Mouse (Mus musculus) intestine, embryonic 16.5 days (tissue): ENCODE data around the gene Ank3. TPM values are rescaled to one million over a fixed set of nuclear protein-coding genes. Genes with fewer than 3 reads are reported as not detected.
A peak's percentile ranks its signal among the peaks of the same experiment; 100 is the strongest.

Experiments
- ATAC-seq: fragments of 200-750 bp; cut with Nextera tagmentation; 2 replicates; pipeline ENCODE4 v1.8.0; 2017; ENCODE audit warnings: moderate TSS enrichment, moderate library complexity
- H3K27ac ChIP-seq: fragments of 300-500 bp; sonication (generic); 2 replicates; pipeline ENCODE4 v1.5.1; 2014; ENCODE audit warnings: mild to moderate bottlenecking, low read length
- H3K27me3 ChIP-seq: fragments of 300-500 bp; sonication (generic); replicated peaks from 2 replicates; pipeline ENCODE4 v1.6.1; 2014; ENCODE audit warnings: low read length, control low read depth, mixed read lengths; ENCODE audit not compliant: control insufficient read depth, insufficient read depth
- H3K36me3 ChIP-seq: fragments of 300-500 bp; sonication (generic); 2 replicates; pipeline ENCODE4 v1.6.1; 2014; ENCODE audit warnings: low read length, control low read depth; ENCODE audit not compliant: control insufficient read depth, insufficient read depth
- H3K4me1 ChIP-seq: fragments of 300-500 bp; sonication (generic); 2 replicates; pipeline ENCODE4 v1.6.1; 2014; ENCODE audit warnings: low read length, control low read depth, mixed read lengths; ENCODE audit not compliant: control insufficient read depth, insufficient read depth
- H3K4me2 ChIP-seq: fragments of 300-500 bp; sonication (generic); 2 replicates; pipeline ENCODE4 v1.6.1; 2014; ENCODE audit warnings: low read depth, low read length, control low read depth
- H3K4me3 ChIP-seq: fragments of 300-500 bp; sonication (generic); 2 replicates; pipeline ENCODE4 v1.5.1; 2014; ENCODE audit warnings: mild to moderate bottlenecking, low read length
- H3K9ac ChIP-seq: fragments of 300-500 bp; sonication (generic); 2 replicates; pipeline ENCODE4 v1.6.1; 2014; ENCODE audit warnings: low read depth, low read length
- H3K9me3 ChIP-seq: fragments of 300-500 bp; sonication (generic); 2 replicates; pipeline ENCODE4 v1.6.1; 2016; ENCODE audit warnings: low read length, control low read depth; ENCODE audit not compliant: control insufficient read depth
- WGBS: fragments of 180-500 bp; shearing (Covaris S2); extraction: QIAGEN DNeasy Blood & Tissue Kit; methylation state at CpG from one replicate; pipeline ENCODE4 v1.1.7; 2014; 5-methylcytosine and 5-hydroxymethylcytosine counted together
- polyA plus RNA-seq: library from polyadenylated mRNA; unstranded; fragments of >200 nt; fragmentation: Nextera tagmentation; extraction: Ambion mirVana; gene quantifications from 2 replicates; pipeline ENCODE4 v1.2.1, GENCODE M21; 2015

The Ank3 gene
- polyA plus RNA-seq, 1 experiment from 2014 or later, result 21.7 TPM

GRCm38 (mm10) chr10:69791951-69792350 is 393.4 kb downstream of the Ank3 start:
- Histone ChIP-seq H3K9me3 (no peaks in the 10 kb centered on the region), H3K27ac (no peak overlapping the region), H3K4me3 (no peak overlapping the region), H3K9ac (no peak overlapping the region), H3K4me2 (no peak overlapping the region), H3K4me1 (no peaks in the 10 kb centered on the region), H3K27me3 (no peaks in the 10 kb centered on the region), H3K36me3 (no peaks in the 10 kb centered on the region)
- no peak for ATAC-seq
- WGBS, result 73% methylated on average over 7 of the region's 7 CpGs

- H3K27me3 ChIP-seq, result no peaks in the 10 kb centered on the region
- H3K4me1 ChIP-seq, result no peaks in the 10 kb centered on the region
- no peaks in the 10 kb centered on the region for H3K9me3 ChIP-seq
- no peak overlapping the region for H3K27ac ChIP-seq
- H3K4me3 ChIP-seq, result no peak overlapping the region
- H3K36me3 ChIP-seq, result no peaks in the 10 kb centered on the region
- ATAC-seq, result no peak
- H3K9ac ChIP-seq, result no peak overlapping the region
- no peak overlapping the region for H3K4me2 ChIP-seq
- WGBS, result 83% methylated on average over 9 of the region's 9 CpGs
These were observed 393.8 kb downstream of the Ank3 start for GRCm38 (mm10) chr10:69792400-69792799.

DNA sequence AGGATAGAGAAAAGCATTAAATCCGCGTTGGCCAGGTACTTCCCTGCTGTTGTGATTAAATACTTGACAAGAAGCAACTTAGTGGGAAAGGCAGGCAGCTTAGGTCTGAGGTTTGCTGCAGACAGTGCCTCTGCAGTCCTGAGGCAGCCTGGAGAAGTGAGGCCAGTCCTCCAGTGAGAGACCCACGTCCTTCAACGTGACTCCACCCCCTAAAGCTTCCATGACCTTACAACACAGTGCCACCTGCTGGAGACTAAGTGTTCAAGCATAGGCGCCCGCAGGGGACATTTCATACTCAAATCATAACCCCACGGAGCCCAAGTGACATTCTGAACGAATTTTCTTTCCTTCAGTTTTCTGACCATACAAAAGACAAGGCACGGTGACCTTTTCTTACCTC is 394.5 kb downstream of the Ank3 start:
- 44% methylated on average over 9 of the region's 9 CpGs for WGBS
- Histone ChIP-seq H3K27me3 (no peaks in the 10 kb centered on the region), H3K4me1 (no peaks in the 10 kb centered on the region), H3K9ac (no peak overlapping the region), H3K27ac (no peak overlapping the region), H3K4me2 (no peak overlapping the region), H3K4me3 (no peak overlapping the region), H3K36me3 (no peaks in the 10 kb centered on the region), H3K9me3 (no peaks in the 10 kb centered on the region)
- peak; percentile 53; the same call in 1 of the 2 replicates for ATAC-seq

- Histone ChIP-seq H3K36me3 (no peaks in the 10 kb centered on the region), H3K27me3 (no peaks in the 10 kb centered on the region), H3K4me1 (no peaks in the 10 kb centered on the region), H3K9ac (no peak overlapping the region), H3K9me3 (no peaks in the 10 kb centered on the region), H3K4me3 (no peak overlapping the region), H3K4me2 (no peak overlapping the region), H3K27ac (no peak overlapping the region)
- WGBS, result 79% methylated on average over 3 of the region's 3 CpGs
- no peak for ATAC-seq
These were observed 397.1 kb downstream of the Ank3 start for GRCm38 (mm10) chr10:69795656-69796055.

DNA sequence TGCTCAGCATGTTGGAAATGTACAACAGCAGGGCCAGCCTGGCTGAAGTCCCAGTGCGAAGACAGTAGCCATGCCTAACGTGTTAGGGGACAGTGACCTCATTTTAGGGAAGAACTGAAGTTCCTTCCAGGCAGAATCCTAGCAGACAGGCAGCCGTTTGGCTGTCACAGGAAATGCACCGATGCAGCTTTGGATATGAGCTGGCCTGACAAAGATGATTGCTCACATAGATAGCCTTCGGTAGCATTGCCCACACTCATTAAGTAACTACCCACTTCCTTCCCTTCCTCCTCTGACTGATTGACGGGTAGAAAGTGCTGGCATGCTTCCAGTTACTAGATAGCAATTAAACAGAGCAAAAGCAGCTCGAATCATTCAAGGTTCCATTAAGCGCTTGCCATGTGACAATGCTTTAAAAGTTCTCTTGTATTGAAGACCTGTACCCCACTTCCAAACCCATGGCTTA is 397.9 kb downstream of the Ank3 start:
- no peak for ATAC-seq
- no peaks in the 10 kb centered on the region for H3K9me3 ChIP-seq
- H3K36me3 ChIP-seq, result no peaks in the 10 kb centered on the region
- H3K27me3 ChIP-seq, result no peaks in the 10 kb centered on the region
- no peak overlapping the region for H3K9ac ChIP-seq
- no peak overlapping the region for H3K27ac ChIP-seq
- H3K4me2 ChIP-seq, result no peak overlapping the region
- H3K4me3 ChIP-seq, result no peak overlapping the region
- WGBS, result 52% methylated on average over 8 of the region's 8 CpGs
- H3K4me1 ChIP-seq, result no peaks in the 10 kb centered on the region

GRCm38 (mm10) chr10:69803135-69803756 is 404.7 kb downstream of the Ank3 start:
- Histone ChIP-seq H3K9ac (no peak overlapping the region), H3K27ac (no peak overlapping the region), H3K36me3 (no peaks in the 10 kb centered on the region), H3K4me3 (no peak overlapping the region), H3K27me3 (no peaks in the 10 kb centered on the region), H3K4me2 (no peak overlapping the region), H3K9me3 (no peaks in the 10 kb centered on the region), H3K4me1 (no peaks in the 10 kb centered on the region)
- whole genome bisulfite sequencing, result 78% methylated on average over 14 of the region's 14 CpGs
- no peak for ATAC-seq

DNA sequence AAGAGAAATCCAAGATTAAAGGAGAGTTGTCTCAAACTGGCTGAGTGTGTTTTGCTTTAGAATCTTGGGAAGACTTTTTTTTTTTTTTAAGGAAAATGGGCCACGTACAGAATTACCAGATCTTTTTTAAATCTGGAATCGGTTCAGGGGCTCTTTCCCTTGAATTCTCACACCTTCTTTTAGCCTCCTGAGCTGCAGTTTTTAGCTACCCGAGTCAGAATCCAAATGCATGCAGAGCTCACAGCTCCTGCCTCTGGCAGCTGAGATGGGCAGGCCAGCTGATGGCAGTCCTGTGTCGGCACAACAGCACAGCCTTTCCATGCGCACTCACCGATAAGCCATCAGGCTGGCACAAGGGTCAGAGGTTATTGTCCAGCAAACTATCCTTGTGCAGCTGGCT is 406.0 kb downstream of the Ank3 start:
- H3K4me2 ChIP-seq, result no peak overlapping the region
- H3K27ac ChIP-seq, result no peak overlapping the region
- H3K9me3 ChIP-seq, result no peaks in the 10 kb centered on the region
- 58% methylated on average over 6 of the region's 6 CpGs for WGBS
- no peaks in the 10 kb centered on the region for H3K27me3 ChIP-seq
- no peaks in the 10 kb centered on the region for H3K4me1 ChIP-seq
- no peak overlapping the region for H3K9ac ChIP-seq
- H3K4me3 ChIP-seq, result no peak overlapping the region
- H3K36me3 ChIP-seq, result no peaks in the 10 kb centered on the region
- ATAC-seq, result no peak

- no peaks in the 10 kb centered on the region for H3K36me3 ChIP-seq
- no peaks in the 10 kb centered on the region for H3K27me3 ChIP-seq
- H3K27ac ChIP-seq, result no peak overlapping the region
- no peak overlapping the region for H3K4me3 ChIP-seq
- no peak for ATAC-seq
- 83% methylated on average over 8 of the region's 8 CpGs for WGBS
- no peak overlapping the region for H3K4me2 ChIP-seq
- no peak overlapping the region for H3K9ac ChIP-seq
- H3K9me3 ChIP-seq, result no peaks in the 10 kb centered on the region
- no peaks in the 10 kb centered on the region for H3K4me1 ChIP-seq
These were observed 412.2 kb downstream of the Ank3 start for GRCm38 (mm10) chr10:69810785-69811184.

- Histone ChIP-seq H3K4me3 (no peak overlapping the region), H3K36me3 (no peaks in the 10 kb centered on the region), H3K4me1 (no peaks in the 10 kb centered on the region), H3K4me2 (no peak overlapping the region), H3K9me3 (no peaks in the 10 kb centered on the region), H3K27ac (no peak overlapping the region), H3K27me3 (no peaks in the 10 kb centered on the region), H3K9ac (no peak overlapping the region)
- 53% methylated on average over 6 of the region's 6 CpGs for WGBS
- ATAC-seq, result no peak
These were observed 415.4 kb downstream of the Ank3 start for GRCm38 (mm10) chr10:69813823-69814522.
